Mouse (Mus musculus) erythroblast, embryonic 14.5 days (primary cell): ENCODE data around the gene Nt5dc2.

Experiments
- GATA1 ChIP-seq: IDR thresholded peaks from 2 replicates; pipeline ENCODE4 v1.6.1; 2012; ENCODE audit warnings: low read length, inconsistent platforms, mixed read lengths
- TAL1 ChIP-seq: IDR thresholded peaks from 3 replicates; pipeline ENCODE4 v1.6.1; 2012; ENCODE audit warnings: low read length, inconsistent platforms, mixed read lengths

GRCm38 (mm10) chr14:31183541-31183940, 52.7 kb downstream of the Nt5dc2 start:
- TF ChIP-seq TAL1, result no peak
- TF ChIP-seq GATA1, result no peak
